Mouse (Mus musculus) adrenal gland, adult 2 months (tissue): ENCODE results near the gene Rasgrp4. TPM values are rescaled to one million over a fixed set of nuclear protein-coding genes. Genes with fewer than 3 reads are reported as not detected.
A peak's percentile ranks its signal among the peaks of the same experiment; 100 is the strongest.
"Not testable (repeated sequence)": the region's sequence is repeated elsewhere in the genome, so short reads cannot be mapped to it uniquely, and the experiment has no call there.

ENCODE experiments used
- DNase-seq: peaks from one replicate; pipeline ENCODE4 v3.0.0; 2021
- long read RNA-seq: library from polyadenylated mRNA; stranded (forward); transcript quantifications from one replicate; pipeline ENCODE4 v2.0.0, GENCODE M21; 2021
- polyA plus RNA-seq: library from polyadenylated mRNA; depleted of rRNA; stranded (reverse); fragments of >200 nt; gene quantifications from 2 replicates; pipeline ENCODE4 v1.2.3, GENCODE M21; 2012; rRNA removed
- total RNA-seq, 2 experiments: library from RNA; stranded (reverse); gene quantifications; 2 replicates each; pipeline ENCODE4 v1.2.3; 2021

Rasgrp4 gene
- 1 to 10 TPM; 1.2 to 1.5 TPM for total RNA-seq
- polyA plus RNA-seq, result 3.2 and 3.9 TPM in 2 replicates
- long read RNA-seq, result 0 reads

DNA sequence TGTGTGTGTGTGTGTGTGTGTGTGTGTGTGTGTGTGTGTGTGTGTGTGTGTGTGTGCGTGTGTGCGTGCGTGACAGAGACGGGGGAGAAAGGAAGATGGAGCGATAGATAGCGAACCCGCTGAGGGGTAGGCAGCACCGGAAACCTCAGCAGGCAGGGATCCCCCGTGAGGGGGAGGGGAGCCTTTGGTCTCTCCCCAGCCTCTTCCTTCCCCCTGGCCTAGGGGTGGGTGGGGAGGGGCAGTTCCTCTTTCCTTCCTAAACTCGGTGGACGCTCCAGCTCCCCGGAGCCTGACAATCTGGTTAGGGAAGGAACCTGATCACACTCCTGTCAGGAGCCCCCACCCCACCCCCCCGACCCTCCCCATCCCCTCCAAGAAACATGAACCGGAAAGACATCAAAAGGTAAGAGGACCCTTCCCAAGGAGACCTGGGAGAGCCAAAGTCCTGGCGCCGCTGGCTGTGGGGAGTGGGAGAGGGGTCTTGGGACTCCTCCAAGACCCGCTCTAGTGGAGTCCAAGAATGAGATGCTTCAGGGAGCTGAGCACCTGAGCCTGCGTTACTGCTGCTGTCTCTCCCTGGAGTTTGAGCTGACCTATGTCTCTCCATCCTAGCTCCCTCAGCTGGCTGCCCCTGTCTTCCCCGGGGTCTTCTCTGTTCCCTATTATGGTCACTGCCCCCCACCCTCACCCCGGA, at the start of gene Rasgrp4:
Gene Rasgrp4 (plus strand): TSS at position 159 of the 694 bp plus-strand sequence.
- peak; percentile 25 for DNase-seq

DNA sequence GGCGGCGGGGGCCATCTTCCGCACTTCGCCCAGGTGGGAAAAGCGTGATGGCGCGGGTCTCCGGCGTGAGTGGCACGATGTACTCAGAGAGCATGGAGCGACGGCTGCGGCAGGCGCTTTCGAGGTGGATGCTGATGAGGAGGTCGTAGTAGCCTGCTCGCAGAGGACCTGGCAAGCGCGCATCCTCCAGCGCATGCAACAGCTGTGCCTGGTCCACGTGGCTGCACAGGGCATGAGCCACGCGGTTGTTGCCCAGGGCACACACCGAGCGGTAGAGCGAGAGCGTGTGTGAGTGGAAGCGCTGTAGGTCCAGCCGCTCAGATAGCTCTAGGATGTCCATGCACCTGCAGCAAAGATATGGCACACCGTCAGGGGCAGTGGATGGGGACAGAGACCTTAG, 48.7 kb upstream of the Rasgrp4 start:
- no peak for DNase-seq

DNA sequence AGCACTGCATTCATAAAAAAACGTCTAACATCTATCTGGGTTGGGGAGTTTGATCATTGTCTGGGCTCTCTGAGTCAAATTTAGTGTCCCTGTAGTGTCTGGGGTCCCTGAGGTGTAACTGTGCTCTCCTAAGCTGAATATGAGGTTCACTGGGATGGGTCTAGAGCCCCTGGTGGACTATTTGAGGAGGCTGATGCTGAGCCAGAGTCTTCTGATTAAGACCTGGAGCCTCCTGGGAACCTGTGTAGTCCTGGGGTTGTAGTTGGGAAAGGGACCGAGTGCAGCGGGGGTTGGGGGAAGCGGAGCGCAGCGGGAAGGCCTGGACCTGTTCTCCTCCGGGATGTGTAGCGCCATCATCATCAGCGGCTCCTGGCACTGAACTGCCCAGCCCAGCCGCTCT, 47.7 kb upstream of the Rasgrp4 start:
- DNase-seq, result no peak

DNA sequence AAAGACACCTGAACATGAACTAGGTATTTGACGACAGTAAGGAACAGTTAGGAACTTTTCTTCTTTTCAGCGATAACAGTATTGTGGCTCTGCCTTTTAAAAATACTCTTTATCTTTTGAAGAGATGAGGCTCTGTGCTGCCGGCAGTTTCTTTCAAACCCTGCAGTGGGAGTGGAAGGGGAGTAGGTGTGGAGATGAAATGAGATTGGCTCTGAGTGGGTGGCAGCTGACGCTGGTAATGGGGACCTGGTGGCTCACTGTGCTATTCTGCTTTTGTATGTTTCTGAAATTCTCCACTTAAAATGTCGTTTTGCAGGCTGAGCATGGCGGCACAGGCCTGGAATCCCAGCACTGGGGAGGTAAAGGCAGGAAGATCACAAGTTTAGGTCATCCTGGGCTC, 45.8 kb upstream of the Rasgrp4 start:
- no peak for DNase-seq

DNA sequence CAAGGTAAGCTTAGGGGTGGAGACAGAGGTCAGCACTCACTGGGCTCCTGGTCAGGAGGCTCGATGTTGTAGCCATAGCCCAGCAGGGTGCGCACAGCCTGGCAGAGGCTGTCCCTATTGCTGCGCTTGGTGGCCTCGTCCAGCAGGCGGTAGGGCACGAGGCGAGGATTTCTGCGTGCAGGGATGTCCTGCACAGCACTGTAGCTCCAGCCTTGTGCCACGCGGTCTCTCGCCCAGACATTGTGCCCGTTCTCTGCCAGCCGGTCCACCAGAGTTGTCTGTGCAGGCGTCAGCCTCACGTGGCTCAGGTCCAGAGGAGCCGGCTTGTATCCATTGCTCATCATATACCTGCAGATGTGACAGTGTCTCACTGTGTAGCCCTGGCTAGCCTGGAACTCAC, 37.5 kb upstream of the Rasgrp4 start:
- no peak for DNase-seq

DNA sequence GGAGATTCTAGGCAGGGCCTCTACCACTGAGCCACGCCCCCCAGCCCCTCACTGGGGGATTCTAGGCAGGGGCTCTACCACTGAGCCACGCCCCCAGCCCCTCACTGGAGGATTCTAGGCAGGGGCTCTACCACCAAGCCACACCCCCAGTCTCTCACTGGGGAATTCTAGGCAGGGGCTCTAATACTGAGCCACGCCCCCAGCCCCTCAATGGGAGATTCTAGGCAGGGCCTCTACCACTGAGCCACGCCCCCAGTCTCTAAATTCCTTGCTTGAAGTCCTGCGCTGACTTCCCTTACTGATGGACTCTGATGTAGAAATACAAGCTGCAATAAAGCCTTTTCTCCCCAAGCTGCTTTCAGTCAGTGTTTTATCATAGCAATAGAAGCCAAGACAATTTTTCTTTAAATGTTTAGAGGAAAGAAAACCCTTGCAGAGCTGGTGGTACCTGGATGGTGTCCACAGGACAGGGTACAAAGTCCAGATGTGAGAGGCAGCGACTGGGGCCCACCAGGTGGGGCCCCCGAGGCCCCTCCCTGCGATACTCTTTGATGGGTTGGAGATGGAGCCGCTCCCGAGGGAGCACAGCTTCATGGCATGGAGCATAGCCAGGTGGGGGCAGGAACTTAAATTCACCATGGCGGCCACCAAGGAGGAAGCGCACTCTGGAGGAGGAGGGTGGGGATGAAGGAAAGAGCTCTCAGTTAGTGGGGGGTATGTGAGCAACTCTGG, 33.2 kb upstream of the Rasgrp4 start:
- no peak for DNase-seq

DNA sequence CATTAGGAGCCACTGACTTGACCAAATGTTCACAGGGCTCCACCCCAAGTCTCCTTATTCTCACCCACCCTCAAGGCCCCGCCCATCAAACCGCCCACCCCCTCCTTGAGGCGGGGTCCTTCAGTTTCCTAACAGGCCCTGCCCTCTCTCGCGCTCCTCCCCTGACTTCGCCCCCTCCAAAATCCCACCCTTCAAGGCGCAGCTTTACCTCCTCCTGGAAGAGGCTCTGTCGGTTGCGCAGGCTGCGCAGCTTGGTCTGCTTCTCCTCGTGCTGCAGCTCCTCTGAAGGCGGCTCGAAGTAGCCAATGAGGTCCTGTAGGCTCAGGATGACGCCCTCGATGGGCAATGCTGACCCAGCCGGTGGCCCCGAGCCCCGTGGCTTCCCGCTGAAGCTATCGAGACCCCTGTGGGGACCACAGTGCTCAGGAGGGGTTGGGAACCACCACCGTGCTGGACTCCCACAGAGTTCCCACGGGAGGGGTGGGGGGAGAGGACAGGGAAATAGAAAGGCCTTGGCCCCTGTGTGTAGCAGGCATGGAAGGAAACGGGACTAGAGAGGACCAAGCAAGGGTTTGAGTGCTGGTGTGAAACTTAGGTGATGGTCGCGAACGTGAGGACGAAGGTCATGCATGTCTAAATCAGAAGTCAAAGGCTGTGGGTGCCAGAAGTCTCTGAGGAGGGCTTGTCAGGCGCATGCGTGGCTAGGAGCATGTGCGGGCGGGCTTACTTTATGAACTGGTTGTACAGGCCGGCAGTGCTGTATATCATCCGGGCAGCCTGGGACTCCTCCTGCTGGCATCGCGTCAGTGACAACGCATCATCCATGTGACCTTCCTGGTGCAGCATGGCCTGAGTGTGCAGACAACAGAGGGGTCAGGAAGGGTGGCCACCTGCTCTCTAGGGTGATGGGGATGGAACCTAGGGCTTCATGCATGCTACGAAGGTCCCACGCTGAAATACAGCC, 25.4 kb upstream of the Rasgrp4 start:
- DNase-seq, result peak; percentile 68

DNA sequence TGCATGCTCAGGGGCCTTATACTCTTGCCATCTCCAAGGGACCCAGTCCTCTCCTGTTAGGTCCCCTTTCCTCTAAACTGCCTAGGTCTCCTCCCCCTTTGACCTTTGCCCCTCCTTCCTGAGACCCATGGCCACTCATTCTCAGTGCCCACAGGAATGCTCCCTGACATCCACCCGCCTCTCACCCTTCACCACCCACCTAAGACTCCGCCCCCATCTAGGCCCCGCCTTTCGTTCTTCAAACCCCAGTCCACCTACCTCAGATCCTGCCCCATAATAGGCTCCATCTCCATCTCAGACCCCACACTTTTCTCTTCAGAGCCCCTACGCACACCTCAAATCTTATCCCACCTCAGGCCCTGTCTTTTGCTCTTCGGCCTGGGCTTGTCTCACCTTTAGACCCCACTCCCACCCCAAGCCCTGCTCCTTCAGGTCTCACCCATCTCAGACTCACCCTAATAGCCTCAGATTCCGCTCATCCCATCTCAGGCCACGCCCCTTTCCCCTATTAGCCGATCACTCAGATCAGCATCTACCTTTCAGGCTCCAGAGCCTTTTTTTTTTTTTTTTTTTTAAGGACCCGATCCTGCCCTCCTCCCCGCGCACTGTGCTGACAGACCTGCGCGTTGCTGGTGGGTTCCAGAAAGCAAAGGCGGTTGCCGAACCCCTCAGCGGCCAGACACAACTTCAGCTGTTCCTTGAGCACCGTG, 16.4 kb upstream of the Rasgrp4 start:
- no peak for DNase-seq

DNA sequence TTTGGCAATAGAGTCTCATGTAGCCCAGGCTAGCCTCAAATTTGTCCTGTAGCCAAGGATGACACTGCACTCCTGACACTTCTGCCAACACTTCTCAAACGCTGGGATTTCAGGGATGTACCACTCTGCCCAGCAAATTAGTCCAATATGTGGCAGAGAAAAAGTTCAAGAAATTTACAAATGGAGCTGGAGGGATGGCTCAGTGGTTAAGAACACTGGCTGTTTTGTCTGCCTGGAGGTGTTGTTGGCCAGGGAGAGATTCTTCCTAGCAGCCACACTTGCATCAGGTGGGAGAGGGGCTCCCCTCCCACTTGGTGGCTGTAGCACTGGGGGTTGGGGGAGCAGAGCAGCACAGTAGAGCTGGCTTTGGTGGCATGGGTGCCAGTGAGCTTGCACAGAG, 15.1 kb upstream of the Rasgrp4 start:
- DNase-seq, result no peak

DNA sequence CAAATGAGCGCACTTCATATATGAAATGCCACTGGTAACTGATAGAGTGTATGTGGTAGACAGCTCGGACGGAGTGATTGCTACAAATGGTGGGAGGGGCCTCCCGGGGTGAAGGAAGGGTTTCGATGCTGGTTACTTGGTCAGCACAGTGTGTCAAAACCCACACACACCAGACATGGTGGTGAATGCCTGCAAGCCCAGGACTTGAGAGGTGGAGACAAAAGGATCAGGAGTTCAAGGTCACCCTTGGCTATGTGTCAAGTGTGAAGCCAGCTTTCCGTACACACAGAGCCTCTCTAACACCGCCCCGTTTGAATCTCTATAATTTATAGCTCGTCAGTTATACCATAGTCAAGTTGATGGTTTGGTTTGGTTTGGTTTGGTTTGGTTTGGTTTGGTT, 11.8 kb upstream of the Rasgrp4 start:
- no peak for DNase-seq

DNA sequence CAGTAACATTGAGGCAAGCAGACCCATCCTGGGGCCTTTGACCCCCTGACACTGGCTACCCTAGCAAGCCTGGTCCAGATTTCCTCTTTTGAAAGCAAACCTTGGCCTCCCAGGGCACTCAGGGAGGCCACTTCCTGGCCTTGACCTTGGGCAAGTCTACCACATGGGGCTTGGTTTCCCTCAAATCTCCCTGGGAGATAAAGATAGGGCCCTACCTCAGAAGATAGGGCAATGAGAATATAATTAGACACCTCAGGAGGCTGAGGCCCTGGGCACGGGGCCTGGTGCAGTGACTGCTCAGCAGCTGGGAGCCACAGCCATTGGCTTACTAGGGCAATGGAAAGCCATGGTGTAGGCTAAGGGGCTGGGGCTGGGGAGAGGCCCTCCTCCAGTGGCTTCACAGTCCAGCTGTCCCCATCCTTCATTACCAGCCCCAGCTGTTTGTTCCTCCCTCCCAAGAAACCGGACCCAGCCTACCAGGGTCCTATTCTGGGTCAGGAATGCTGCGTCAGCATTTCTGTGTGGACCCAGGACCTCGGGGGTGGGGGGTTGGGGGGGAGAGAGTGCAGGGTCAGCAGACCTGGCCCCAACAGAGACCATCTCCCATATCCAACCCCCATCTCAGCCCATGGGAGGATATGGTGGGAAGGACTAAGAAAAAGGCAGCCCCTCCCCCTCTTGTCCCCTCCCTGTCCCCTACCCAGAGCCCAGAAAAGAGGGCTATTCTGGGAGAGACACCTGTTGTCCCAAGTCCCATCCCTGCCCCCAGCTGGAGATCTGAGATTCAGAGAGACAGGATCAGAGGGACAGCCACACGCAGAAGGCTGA, 10.9 kb upstream of the Rasgrp4 start:
- DNase-seq, result no peak

DNA sequence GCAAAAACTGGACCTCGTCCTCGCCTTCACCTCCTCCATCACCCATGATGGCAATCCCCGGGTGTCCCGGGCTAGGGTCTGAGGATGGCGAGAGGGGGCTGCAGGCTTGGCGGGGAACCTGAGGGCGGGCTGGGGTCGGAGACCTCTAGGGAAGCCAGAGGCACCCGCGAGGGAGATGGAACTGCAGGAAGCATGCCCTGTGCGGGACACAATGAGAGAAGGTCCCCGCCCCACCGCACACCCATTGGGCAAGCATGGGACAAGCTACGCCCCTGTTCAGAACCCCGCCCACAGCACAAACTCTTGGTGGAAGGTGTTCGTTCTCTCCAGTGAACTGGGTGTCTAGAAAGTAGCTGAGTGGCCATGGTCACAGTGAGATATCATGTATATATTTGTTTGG, 9.7 kb upstream of the Rasgrp4 start, which contains the start of gene Ryr1:
Gene Ryr1 (minus strand): TSS at position 210 of the 400 bp plus-strand sequence.
- DNase-seq, result peak; percentile 74

DNA sequence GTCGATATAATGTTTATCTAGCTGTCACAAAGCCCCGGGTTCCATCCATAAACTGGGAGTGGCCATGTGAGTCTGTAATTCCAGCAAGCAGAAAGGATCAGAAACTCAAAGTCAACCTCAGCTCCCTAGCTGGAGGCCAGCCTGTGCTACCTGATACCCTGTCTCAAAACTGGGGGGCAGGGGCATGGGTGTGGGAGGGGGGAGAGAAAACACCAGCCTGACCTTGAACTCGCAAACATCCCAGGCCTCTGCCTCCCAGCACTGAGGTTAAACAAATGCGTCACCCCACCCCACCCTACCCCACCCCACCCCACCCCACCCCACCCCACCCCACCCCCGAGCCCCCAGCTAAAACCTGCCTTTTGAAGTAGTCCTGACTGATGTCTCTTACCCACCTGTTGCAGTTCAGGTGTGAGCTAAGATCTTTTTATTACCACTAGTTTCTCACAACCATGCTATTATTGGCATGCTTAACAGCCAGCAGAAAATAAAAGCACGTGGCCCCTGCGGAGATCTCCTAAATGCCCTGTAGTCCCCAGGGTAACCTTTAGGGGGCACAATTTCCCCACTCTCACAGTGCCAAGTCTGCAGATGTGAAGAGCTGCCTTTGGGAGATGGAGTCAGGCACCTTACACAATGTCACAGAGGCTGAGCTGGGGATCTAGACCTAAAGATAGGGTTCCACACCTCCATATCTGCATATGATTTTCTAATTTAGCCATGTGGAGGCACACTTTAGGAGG, 8.3 kb upstream of the Rasgrp4 start:
- peak; percentile 71 for DNase-seq

DNA sequence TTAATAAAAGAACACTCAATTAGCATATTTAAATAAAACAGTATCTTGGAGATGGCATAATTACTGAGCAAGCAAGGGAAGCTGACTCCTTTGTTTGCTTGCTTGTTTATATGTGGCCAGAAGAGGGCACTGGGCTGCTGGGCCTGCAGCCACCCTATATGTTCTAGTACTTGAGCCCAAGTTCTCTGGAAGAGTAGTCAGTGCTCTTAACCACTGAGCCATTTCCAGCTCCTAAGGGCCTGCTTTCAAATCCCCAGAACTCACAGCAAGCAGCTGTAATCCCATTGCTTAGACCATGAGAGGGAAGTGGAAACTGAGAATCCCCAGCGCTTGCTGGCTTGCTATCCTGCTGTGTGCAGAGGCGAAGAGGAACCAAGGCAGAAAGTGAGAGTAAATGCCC, 5.9 kb upstream of the Rasgrp4 start:
- no peak for DNase-seq

DNA sequence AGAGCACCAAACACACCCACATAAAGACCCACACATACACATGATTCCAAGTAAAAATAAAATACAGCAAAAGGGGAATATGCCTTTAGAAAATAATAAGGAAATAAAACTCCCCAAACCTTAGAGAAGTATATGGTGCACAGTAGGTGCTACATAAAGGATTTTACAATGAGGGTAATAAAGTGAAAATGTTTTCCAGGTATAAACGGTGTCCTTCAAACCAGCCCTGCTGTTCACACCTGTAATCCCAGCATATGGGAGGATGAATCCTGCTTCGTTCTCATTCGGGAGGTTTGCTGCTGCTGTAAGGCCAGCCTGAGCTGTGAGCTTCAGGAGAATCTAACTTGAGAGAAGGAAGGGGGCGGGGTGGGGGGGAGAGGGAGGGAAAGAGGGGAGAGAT, 421 bp upstream of the Rasgrp4 start:
- no peak for DNase-seq

DNA sequence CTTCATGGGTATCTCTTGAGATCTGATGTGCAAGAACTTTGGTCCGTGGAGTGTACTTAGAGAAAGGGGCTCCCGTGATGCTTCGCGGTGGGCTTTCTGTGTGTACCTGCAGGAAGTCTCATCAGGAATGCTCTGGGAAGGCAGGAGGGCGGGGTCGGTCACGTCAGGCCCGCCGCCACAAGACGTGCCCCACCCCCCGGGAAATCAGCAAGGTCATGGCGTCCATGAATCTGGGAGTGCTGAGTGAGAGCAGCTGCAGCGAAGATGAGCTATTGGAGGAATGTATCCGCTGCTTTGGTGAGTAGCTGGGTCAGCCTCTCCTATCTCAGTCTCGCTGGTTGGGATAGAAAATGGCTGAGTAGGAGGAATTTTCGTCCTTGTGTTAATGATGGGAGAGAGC, 2.8 kb downstream of the Rasgrp4 start:
- DNase-seq, result peak; percentile 60

DNA sequence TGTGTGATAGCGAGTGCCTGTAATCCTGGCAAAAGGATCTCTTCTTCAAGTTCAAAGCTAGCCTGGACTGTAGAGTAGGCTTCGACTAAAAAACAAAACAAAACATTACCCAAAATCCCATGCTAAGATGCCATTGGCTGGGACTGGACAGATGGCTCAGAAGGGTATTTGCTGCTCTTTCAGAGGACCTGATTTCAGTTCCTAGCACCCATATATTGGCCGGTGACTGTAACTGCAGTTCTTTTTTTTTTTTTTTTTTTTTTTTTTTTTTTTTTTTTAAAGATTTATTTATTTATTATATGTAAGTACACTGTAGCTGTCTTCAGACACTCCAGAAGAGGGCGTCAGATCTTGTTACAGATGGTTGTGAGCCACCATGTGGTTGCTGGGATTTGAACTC, 4.6 kb downstream of the Rasgrp4 start:
- DNase-seq, result not testable (repeated sequence)

DNA sequence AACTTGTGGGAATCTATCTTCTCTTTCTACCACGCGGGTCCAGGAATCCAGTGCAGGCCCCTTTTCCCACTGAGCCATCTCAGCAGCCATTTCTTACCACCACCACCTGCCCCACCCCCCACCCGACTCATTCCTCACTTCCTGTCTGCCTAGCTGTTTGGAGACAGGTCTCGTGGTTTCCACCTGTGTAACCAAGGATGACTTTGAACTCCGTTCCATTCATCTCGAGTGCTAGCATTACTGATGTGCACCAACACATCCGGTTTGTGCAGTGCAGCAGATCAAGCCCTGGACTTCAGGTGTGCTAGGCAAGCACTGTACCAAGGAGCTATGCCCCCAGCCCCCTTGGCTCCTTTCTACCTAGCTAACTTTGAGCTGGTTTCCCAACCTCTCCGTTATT, 6.8 kb downstream of the Rasgrp4 start:
- no peak for DNase-seq

DNA sequence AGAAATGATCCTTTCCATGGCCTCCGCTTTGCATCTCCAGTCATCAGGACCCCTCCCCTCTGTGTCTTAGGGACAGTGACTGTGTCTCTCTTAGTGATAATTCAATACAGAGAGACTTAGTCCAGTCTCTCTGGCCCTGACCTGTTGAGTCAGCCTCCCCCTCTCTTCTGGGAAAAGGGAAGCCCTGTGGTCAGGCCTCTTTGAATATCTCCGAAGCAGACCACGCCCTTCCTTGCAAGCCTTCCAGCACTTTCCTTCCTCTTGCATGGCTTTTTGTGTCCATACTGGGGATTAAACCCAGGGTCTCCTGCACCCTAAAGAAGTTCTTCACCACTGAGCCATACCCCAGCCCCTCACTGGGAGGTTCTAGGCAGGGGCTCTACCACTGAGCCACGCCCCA, 9.4 kb downstream of the Rasgrp4 start:
- DNase-seq, result peak; percentile 38
